Mouse (Mus musculus): ENCODE measurements around the gene Robo1. TPM values are rescaled to one million over a fixed set of nuclear protein-coding genes. Genes with fewer than 3 reads are reported as not detected.

Gene Robo1
- polyA plus RNA-seq, 1 experiment from 2014 or later = 5.7 TPM

DNA sequence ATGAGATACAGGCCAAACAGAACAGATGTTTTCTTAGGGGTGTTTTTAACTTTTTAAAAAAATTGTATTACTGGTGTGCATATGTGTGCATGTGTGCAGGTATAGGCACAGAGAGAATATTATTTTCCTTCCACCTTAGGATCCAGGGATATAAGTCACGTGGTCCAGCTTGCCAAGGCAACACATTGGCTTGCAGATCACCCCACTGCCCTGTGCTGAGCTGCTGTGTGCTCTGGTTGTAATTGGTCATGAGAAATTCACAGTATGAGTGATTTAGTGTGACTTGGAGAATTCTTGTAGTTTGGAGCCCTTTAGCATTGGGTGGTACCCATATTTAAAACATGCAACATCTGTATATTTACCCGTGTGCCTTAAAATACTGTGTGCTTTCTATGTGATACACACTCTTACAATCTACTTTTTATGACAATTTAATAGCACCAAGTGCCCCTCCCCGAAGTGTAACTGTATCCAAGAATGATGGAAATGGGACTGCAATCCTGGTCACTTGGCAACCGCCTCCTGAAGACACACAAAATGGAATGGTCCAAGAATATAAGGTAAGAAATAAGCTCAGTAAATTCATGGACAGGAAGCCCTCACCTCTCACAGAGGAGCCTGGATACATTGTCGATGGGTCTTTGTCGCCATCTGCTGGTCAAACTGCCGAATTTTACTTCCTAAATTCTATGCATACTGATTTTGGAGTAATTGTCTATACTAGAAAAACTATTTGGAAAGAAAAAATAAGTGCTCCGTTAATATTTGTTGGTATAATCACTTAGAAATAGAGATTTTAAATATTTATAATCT lies 671.5 kb downstream of the Robo1 start:
- Histone ChIP-seq H3K9ac (ENCODE audit: low read depth, low read length) (no peak overlapping the region), H3K4me3 (ENCODE audit: low read depth, low read length) (no peak overlapping the region), H3K36me3 (ENCODE audit: control insufficient read depth, insufficient read depth) (no peaks in the 10 kb centered on the region), H3K27me3 (ENCODE audit: control insufficient read depth, insufficient read depth, low read depth, low read length) (no peaks in the 10 kb centered on the region), H3K27ac (ENCODE audit: low read length) (no peak overlapping the region), H3K4me2 (ENCODE audit: low read depth, low read length) (no peak overlapping the region), H3K9me3 (replicated peaks; ENCODE audit: control insufficient read depth, low read length) (no peaks in the 10 kb centered on the region), H3K4me1 (ENCODE audit: control insufficient read depth, low read depth, low read length) (no peaks in the 10 kb centered on the region)
- no peak for ATAC-seq (ENCODE audit: low read depth)
- WGBS (ENCODE audit: insufficient replicate concordance) = 18% methylated on average over 8 of the region's 8 CpGs

DNA sequence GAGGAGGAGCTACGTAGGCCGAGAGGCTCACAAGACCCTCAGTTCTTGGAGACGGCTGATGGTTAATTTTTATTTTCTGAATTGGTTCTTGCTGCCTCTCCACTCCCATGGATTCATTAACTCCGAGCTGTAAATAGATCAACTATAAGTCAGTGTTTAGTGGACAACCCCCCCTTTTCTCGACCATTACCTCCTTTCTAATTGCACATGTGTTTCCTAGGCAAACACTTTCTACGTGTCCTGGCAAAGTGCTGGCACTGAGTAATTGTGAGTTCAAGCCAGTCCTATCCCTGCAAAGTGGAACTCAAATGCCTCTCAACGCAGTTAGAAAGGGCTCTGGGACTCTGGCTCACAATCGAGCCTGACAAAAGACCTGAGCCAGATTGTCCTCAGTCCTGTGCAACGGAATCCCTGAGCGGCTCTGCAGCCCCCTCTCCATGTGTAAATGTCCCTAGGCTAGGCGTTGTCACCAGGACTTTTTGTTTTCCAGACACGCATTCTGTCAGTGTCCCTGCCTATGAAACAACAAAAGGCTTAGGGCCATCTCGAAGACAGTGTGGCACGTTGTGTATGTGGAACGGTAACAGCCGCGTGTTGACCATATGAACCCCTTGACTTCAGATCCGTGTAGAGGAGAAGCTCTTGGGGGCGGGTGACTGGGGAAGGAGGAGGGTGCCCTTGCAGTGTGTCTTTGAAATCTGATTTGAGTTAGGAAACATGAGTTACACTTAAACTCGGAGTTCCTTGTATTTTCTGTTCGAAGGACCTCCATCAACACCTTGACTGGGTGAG lies 682.5 kb downstream of the Robo1 start:
- no peaks in the 10 kb centered on the region for H3K27me3 ChIP-seq (ENCODE audit: control insufficient read depth, insufficient read depth, low read depth, low read length)
- WGBS (ENCODE audit: insufficient replicate concordance) = 76% methylated on average over 21 of the region's 21 CpGs

DNA sequence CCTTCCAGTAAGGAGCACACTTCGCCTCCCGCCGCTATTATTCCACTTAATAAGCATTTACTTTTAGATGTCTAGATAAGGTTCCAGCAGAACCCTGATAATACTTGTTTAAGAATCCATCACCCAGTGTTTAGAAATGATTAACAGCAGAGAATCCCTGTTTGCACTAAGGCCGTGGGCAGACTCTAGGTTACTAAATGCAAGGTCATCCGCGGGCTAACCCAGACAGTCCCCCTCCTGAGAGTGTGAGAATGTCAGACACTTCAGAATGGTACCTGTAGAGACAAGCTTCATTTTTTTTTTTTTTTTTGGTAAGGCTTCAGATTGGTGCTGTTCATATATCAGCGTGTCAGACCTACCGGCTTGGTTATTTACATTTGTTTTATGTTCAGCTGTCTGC lies 685.1 kb downstream of the Robo1 start:
- ATAC-seq (ENCODE audit: low read depth) = peak; percentile 73
- H3K9me3 ChIP-seq (replicated peaks; ENCODE audit: control insufficient read depth, low read length) = no peaks in the 10 kb centered on the region
- no peak overlapping the region for H3K9ac ChIP-seq (ENCODE audit: low read depth, low read length)
- H3K4me1 ChIP-seq (ENCODE audit: control insufficient read depth, low read depth, low read length) = no peaks in the 10 kb centered on the region
- no peaks in the 10 kb centered on the region; the same call in 1 of the 2 replicates for H3K36me3 ChIP-seq (ENCODE audit: control insufficient read depth, insufficient read depth)
- H3K4me2 ChIP-seq (ENCODE audit: low read depth, low read length) = no peak overlapping the region
- H3K27me3 ChIP-seq (ENCODE audit: control insufficient read depth, insufficient read depth, low read depth, low read length) = no peaks in the 10 kb centered on the region
- 50% methylated on average over 8 of the region's 8 CpGs for WGBS (ENCODE audit: insufficient replicate concordance)
- no peak overlapping the region for H3K4me3 ChIP-seq (ENCODE audit: low read depth, low read length)
- H3K27ac ChIP-seq (ENCODE audit: low read length) = no peak overlapping the region

More for the DNA sequence above, 682.5 kb downstream of the Robo1 start:
- Histone ChIP-seq H3K9me3 (replicated peaks; ENCODE audit: control insufficient read depth, low read length) (no peaks in the 10 kb centered on the region), H3K27ac (ENCODE audit: low read length) (no peak overlapping the region), H3K4me1 (ENCODE audit: control insufficient read depth, low read depth, low read length) (no peaks in the 10 kb centered on the region), H3K9ac (ENCODE audit: low read depth, low read length) (no peak overlapping the region), H3K4me2 (ENCODE audit: low read depth, low read length) (no peak overlapping the region), H3K36me3 (ENCODE audit: control insufficient read depth, insufficient read depth) (no peaks in the 10 kb centered on the region; the same call in 1 of the 2 replicates), H3K4me3 (ENCODE audit: low read depth, low read length) (no peak overlapping the region)
- no peak for ATAC-seq (ENCODE audit: low read depth)

DNA sequence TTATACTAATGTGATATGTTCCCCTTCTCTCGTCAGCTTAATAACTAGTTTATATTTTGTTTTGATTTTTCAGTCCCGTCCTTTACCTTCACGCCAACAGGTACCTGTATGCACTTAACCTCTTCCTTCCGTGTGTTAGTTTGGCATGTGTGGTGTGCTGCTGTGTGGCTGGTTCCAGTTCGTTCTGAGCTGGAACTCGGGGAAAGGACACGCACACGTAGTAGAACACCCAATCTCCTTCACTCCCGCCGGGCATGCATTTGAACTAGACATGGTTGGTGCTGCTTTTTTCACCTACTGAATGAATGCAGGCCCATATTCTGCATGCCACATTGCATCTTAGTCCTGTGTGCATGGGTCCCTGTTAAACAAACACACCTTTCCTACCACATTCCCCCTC lies 685.5 kb downstream of the Robo1 start:
- 67% methylated on average over 10 of the region's 10 CpGs for WGBS (ENCODE audit: insufficient replicate concordance)
- no peaks in the 10 kb centered on the region for H3K27me3 ChIP-seq (ENCODE audit: control insufficient read depth, insufficient read depth, low read depth, low read length)
- H3K9ac ChIP-seq (ENCODE audit: low read depth, low read length) = no peak overlapping the region
- no peak overlapping the region for H3K4me2 ChIP-seq (ENCODE audit: low read depth, low read length)
- H3K36me3 ChIP-seq (ENCODE audit: control insufficient read depth, insufficient read depth) = no peaks in the 10 kb centered on the region; the same call in 1 of the 2 replicates
- no peaks in the 10 kb centered on the region for H3K9me3 ChIP-seq (replicated peaks; ENCODE audit: control insufficient read depth, low read length)
- H3K4me3 ChIP-seq (ENCODE audit: low read depth, low read length) = no peak overlapping the region
- no peaks in the 10 kb centered on the region for H3K4me1 ChIP-seq (ENCODE audit: control insufficient read depth, low read depth, low read length)
- no peak; the same call in 1 of the 2 replicates for ATAC-seq (ENCODE audit: low read depth)
- no peak overlapping the region for H3K27ac ChIP-seq (ENCODE audit: low read length)

DNA sequence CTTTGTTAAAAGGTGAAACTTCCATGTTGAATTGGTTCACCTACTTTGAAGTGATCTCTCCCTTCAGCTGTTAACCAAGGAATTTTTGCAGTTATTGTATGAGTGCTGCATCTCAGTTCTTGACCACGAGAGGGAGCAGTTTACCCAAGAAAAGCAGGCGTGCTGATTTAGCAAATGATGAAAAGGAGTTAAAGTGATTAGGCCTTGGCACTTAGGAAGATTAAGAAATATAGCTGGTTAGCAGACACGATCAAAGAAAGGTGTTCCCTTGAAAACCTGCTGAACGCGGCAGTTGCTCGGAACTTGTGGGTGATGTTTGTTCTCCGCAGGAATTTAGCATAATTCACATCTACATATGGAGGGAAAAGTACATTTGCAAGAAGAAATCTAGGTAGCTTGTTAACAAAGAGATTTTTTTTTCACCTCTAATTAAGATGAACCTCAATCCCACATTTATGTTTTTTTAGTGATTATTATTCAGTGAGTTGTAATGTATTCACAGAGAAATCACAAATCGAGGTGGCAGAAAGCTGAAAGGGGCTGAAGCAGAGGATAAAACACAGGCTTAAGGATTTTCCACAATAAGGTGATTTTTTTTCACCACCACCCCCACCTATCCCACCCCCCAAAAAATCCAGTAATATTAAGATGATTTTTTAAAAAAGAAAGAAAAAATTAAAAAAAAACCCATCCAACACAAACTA lies 687.3 kb downstream of the Robo1 start:
- Histone ChIP-seq H3K9me3 (replicated peaks; ENCODE audit: control insufficient read depth, low read length) (no peaks in the 10 kb centered on the region), H3K4me1 (ENCODE audit: control insufficient read depth, low read depth, low read length) (no peaks in the 10 kb centered on the region), H3K4me3 (ENCODE audit: low read depth, low read length) (no peak overlapping the region), H3K4me2 (ENCODE audit: low read depth, low read length) (no peak overlapping the region), H3K27me3 (ENCODE audit: control insufficient read depth, insufficient read depth, low read depth, low read length) (no peaks in the 10 kb centered on the region), H3K27ac (ENCODE audit: low read length) (no peak overlapping the region), H3K9ac (ENCODE audit: low read depth, low read length) (no peak overlapping the region), H3K36me3 (ENCODE audit: control insufficient read depth, insufficient read depth) (no peaks in the 10 kb centered on the region; the same call in 1 of the 2 replicates)
- no peak for ATAC-seq (ENCODE audit: low read depth)
- 27% methylated on average over 8 of the region's 8 CpGs for WGBS (ENCODE audit: insufficient replicate concordance)

DNA sequence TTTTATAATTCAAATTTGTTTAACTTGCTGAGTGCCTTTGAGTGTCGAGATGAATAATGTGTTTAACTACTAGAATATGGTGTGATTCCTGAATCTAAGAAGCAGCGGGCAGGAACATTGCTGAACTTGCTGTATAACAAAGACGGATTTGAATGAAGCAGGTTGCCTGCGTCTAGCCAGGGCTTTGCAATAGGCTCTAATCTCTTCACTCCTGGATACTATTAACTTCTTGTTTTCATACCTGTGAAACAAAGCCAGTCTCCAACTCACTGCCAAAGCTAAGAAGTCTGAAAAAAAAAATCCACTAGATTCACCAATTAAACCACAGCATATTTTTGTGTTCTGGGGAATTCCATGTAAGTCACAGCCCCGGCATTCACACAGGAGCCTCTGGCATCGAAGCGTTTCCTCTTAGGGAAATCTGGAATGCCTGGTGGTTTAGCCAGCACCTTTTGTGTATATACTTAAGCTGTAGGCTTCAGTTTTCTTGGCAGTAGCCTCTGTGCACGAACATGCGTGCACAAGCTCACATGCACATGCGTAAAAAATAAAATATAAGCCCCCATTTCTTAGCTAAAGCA lies 687.9 kb downstream of the Robo1 start:
- Histone ChIP-seq H3K9ac (ENCODE audit: low read depth, low read length) (no peak overlapping the region), H3K4me1 (ENCODE audit: control insufficient read depth, low read depth, low read length) (no peaks in the 10 kb centered on the region), H3K4me2 (ENCODE audit: low read depth, low read length) (no peak overlapping the region), H3K36me3 (ENCODE audit: control insufficient read depth, insufficient read depth) (no peaks in the 10 kb centered on the region), H3K27me3 (ENCODE audit: control insufficient read depth, insufficient read depth, low read depth, low read length) (no peaks in the 10 kb centered on the region), H3K27ac (ENCODE audit: low read length) (no peak overlapping the region), H3K9me3 (replicated peaks; ENCODE audit: control insufficient read depth, low read length) (no peaks in the 10 kb centered on the region), H3K4me3 (ENCODE audit: low read depth, low read length) (no peak overlapping the region)
- WGBS (ENCODE audit: insufficient replicate concordance) = 68% methylated on average over 10 of the region's 10 CpGs
- ATAC-seq (ENCODE audit: low read depth) = no peak

DNA sequence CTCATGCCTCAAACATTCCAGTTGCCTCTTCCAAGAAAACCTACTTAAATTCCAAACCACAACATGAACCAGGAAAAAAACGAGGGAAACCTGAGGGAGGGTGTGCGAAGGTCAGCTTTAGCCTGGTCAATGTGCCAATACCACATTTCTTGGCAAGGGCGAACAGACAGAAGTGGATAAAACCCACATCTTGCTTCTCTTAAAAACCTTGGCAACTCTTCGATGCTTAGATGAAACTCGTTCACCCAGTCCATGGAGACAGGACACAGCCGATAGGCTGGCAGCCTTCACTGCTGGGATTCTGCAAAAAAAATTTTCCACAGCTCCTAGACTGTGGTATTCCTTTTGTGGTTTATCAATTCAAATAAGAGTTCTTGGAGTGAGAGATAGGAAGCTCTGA lies 690.6 kb downstream of the Robo1 start:
- Histone ChIP-seq H3K9ac (ENCODE audit: low read depth, low read length) (no peak overlapping the region), H3K9me3 (replicated peaks; ENCODE audit: control insufficient read depth, low read length) (no peaks in the 10 kb centered on the region), H3K27ac (ENCODE audit: low read length) (no peak overlapping the region), H3K4me2 (ENCODE audit: low read depth, low read length) (no peak overlapping the region), H3K27me3 (ENCODE audit: control insufficient read depth, insufficient read depth, low read depth, low read length) (no peaks in the 10 kb centered on the region), H3K4me1 (ENCODE audit: control insufficient read depth, low read depth, low read length) (no peaks in the 10 kb centered on the region), H3K4me3 (ENCODE audit: low read depth, low read length) (no peak overlapping the region), H3K36me3 (ENCODE audit: control insufficient read depth, insufficient read depth) (no peaks in the 10 kb centered on the region)
- no peak for ATAC-seq (ENCODE audit: low read depth)
- 67% methylated on average over 6 of the region's 6 CpGs for WGBS (ENCODE audit: insufficient replicate concordance)

DNA sequence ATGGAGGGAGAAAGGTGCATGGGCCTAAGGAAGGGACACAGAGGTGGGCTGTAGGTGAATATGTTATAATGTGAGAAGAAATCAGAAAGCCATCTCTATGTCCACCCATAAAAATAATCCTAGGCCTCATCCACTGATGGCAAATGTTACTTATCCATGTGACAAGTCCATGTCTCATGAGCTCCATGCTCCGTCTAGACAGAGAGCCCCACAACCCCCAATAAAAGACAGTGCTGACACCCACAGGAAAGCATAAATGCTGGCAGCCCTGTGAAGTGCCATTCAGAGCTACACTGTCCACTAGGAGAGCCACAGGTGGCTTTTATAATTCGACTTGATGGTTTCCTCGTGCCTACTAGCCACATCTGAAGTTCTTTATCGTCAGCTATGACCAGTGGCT lies 694.6 kb downstream of the Robo1 start:
- H3K4me1 ChIP-seq (ENCODE audit: control insufficient read depth, low read depth, low read length) = no peaks in the 10 kb centered on the region
- H3K9me3 ChIP-seq (replicated peaks; ENCODE audit: control insufficient read depth, low read length) = no peaks in the 10 kb centered on the region
- no peak overlapping the region for H3K9ac ChIP-seq (ENCODE audit: low read depth, low read length)
- no peak overlapping the region for H3K27ac ChIP-seq (ENCODE audit: low read length)
- H3K4me3 ChIP-seq (ENCODE audit: low read depth, low read length) = no peak overlapping the region
- WGBS (ENCODE audit: insufficient replicate concordance) = 58% methylated on average over 4 of the region's 4 CpGs
- no peak overlapping the region for H3K4me2 ChIP-seq (ENCODE audit: low read depth, low read length)
- H3K36me3 ChIP-seq (ENCODE audit: control insufficient read depth, insufficient read depth) = no peaks in the 10 kb centered on the region; the same call in 1 of the 2 replicates
- H3K27me3 ChIP-seq (ENCODE audit: control insufficient read depth, insufficient read depth, low read depth, low read length) = no peaks in the 10 kb centered on the region
- no peak for ATAC-seq (ENCODE audit: low read depth)
